Mouse (Mus musculus) fat pad, adult 2 months (tissue): ENCODE data around the gene Ndufs5.

Source experiments
- DNase-seq: peaks from one replicate; pipeline ENCODE4 v3.0.0-alpha.2; 2011; ENCODE audit warnings: low read depth, low spot score; ENCODE audit errors: extremely low read depth

Gene Ndufs5

GRCm38 (mm10) chr4:123717574-123718433 is at the start of gene Ndufs5:
Gene Ndufs5, minus strand, starts transcription at chr4:123718202.
- DNase-seq = peak; percentile 54

GRCm38 (mm10) chr4:123765071-123765470 is 47.1 kb upstream of the Ndufs5 start:
- no peak for DNase-seq

- no peak for DNase-seq
Measured at GRCm38 (mm10) chr4:123758306-123758705, 40.3 kb upstream of the Ndufs5 start.

GRCm38 (mm10) chr4:123750707-123751312 is 32.8 kb upstream of the Ndufs5 start:
- DNase-seq = no peak

GRCm38 (mm10) chr4:123750152-123750651 is 32.2 kb upstream of the Ndufs5 start, which contains the start of gene Akirin1:
Gene Akirin1, minus strand, starts transcription at chr4:123750345.
- no peak for DNase-seq

GRCm38 (mm10) chr4:123749484-123750130 is 31.6 kb upstream of the Ndufs5 start:
- DNase-seq = no peak

- no peak for DNase-seq
Measured at GRCm38 (mm10) chr4:123748726-123749415, 30.9 kb upstream of the Ndufs5 start.

- no peak for DNase-seq
Measured at GRCm38 (mm10) chr4:123745221-123745775, 27.3 kb upstream of the Ndufs5 start.

- DNase-seq = no peak
Measured at GRCm38 (mm10) chr4:123742891-123743290, 24.9 kb upstream of the Ndufs5 start.

GRCm38 (mm10) chr4:123738708-123739107 is 20.7 kb upstream of the Ndufs5 start:
- DNase-seq = no peak

GRCm38 (mm10) chr4:123733532-123733931 is 15.5 kb upstream of the Ndufs5 start:
- DNase-seq = no peak

- DNase-seq = no peak
Measured at GRCm38 (mm10) chr4:123732921-123733320, 14.9 kb upstream of the Ndufs5 start.

GRCm38 (mm10) chr4:123732163-123732910 is 14.3 kb upstream of the Ndufs5 start:
- DNase-seq = no peak

- no peak for DNase-seq
Measured at GRCm38 (mm10) chr4:123721761-123722160, 3.8 kb upstream of the Ndufs5 start.

GRCm38 (mm10) chr4:123718434-123718780 is 405 bp upstream of the Ndufs5 start:
- DNase-seq = no peak

- DNase-seq = no peak
Measured at GRCm38 (mm10) chr4:123712431-123712830, 5.6 kb downstream of the Ndufs5 start.

GRCm38 (mm10) chr4:123707340-123707739 is 10.7 kb downstream of the Ndufs5 start:
- DNase-seq = no peak

GRCm38 (mm10) chr4:123705340-123705739 is 12.7 kb downstream of the Ndufs5 start:
- no peak for DNase-seq

- DNase-seq = no peak
Measured at GRCm38 (mm10) chr4:123693384-123693783, 24.6 kb downstream of the Ndufs5 start.

GRCm38 (mm10) chr4:123692071-123692470 is 25.9 kb downstream of the Ndufs5 start:
- DNase-seq = no peak
